Mouse (Mus musculus) MEL-GATA-1-ER (cell line): ENCODE measurements around the gene Slco2b1.
"Not testable (repeated sequence)": the region's sequence is repeated elsewhere in the genome, so short reads cannot be mapped to it uniquely, and the experiment has no call there.

Experiments
- DNase-seq: peaks from one replicate; pipeline ENCODE4 v3.0.0-alpha.2; 2012; ENCODE audit warnings: low read depth; ENCODE audit errors: extremely low read depth

Slco2b1 gene

GRCm38 (mm10) chr7:99711166-99711565 lies at the start of gene Slco2b1:
Gene Slco2b1, minus strand, starts transcription at chr7:99711340.
- DNase-seq = no peak

GRCm38 (mm10) chr7:99739276-99739675 lies 28.1 kb upstream of the Slco2b1 start:
- DNase-seq = no peak

- not testable (repeated sequence) for DNase-seq
Measured at GRCm38 (mm10) chr7:99735491-99735890, 24.4 kb upstream of the Slco2b1 start.

GRCm38 (mm10) chr7:99734612-99735011 lies 23.5 kb upstream of the Slco2b1 start:
- no peak for DNase-seq

GRCm38 (mm10) chr7:99729973-99730372 lies 18.8 kb upstream of the Slco2b1 start, which contains the start of gene Olfr520:
Gene Olfr520, plus strand, starts transcription at chr7:99730273.
- no peak for DNase-seq

GRCm38 (mm10) chr7:99716536-99716935 lies 5.4 kb upstream of the Slco2b1 start:
- DNase-seq = no peak

GRCm38 (mm10) chr7:99712431-99712830 lies 1.3 kb upstream of the Slco2b1 start:
- no peak for DNase-seq

GRCm38 (mm10) chr7:99710476-99710875 lies 664 bp downstream of the Slco2b1 start:
- no peak for DNase-seq

- no peak for DNase-seq
Measured at GRCm38 (mm10) chr7:99709992-99710391, 1.1 kb downstream of the Slco2b1 start.

- no peak for DNase-seq
Measured at GRCm38 (mm10) chr7:99708750-99709149, 2.4 kb downstream of the Slco2b1 start.

- no peak for DNase-seq
Measured at GRCm38 (mm10) chr7:99708301-99708721, 2.8 kb downstream of the Slco2b1 start.

GRCm38 (mm10) chr7:99707671-99708070 lies 3.5 kb downstream of the Slco2b1 start:
- no peak for DNase-seq

- DNase-seq = no peak
Measured at GRCm38 (mm10) chr7:99707038-99707595, 4.0 kb downstream of the Slco2b1 start.

GRCm38 (mm10) chr7:99706341-99707037 lies 4.7 kb downstream of the Slco2b1 start:
- no peak for DNase-seq

GRCm38 (mm10) chr7:99704736-99705519 lies 6.2 kb downstream of the Slco2b1 start:
- no peak for DNase-seq

GRCm38 (mm10) chr7:99702201-99702600 lies 8.9 kb downstream of the Slco2b1 start:
- no peak for DNase-seq

GRCm38 (mm10) chr7:99700641-99701040 lies 10.5 kb downstream of the Slco2b1 start:
- DNase-seq = no peak

GRCm38 (mm10) chr7:99699709-99700151 lies 11.4 kb downstream of the Slco2b1 start:
- no peak for DNase-seq

- no peak for DNase-seq
Measured at GRCm38 (mm10) chr7:99699106-99699505, 12.0 kb downstream of the Slco2b1 start.

- no peak for DNase-seq
Measured at GRCm38 (mm10) chr7:99698576-99698975, 12.6 kb downstream of the Slco2b1 start.

GRCm38 (mm10) chr7:99695471-99696057 lies 15.6 kb downstream of the Slco2b1 start:
- DNase-seq = no peak

GRCm38 (mm10) chr7:99694424-99694823 lies 16.7 kb downstream of the Slco2b1 start:
- not testable (repeated sequence) for DNase-seq
